Mouse (Mus musculus) limb, embryonic 10.5 days (tissue): ENCODE measurements around the gene Xndc1. TPM values are rescaled to one million over a fixed set of nuclear protein-coding genes. Genes with fewer than 3 reads are reported as not detected.

Source experiments
- DNase-seq: peaks from one replicate; pipeline ENCODE4 v3.0.0-alpha.2; 2017; ENCODE audit warnings: low spot score
- H3K27ac ChIP-seq: fragments of 300-500 bp; sonication (generic); 2 replicates; pipeline ENCODE4 v1.5.1; 2016; ENCODE audit warnings: mild to moderate bottlenecking
- H3K27me3 ChIP-seq: fragments of 300-500 bp; sonication (generic); 2 replicates; pipeline ENCODE4 v1.6.1; 2016; ENCODE audit warnings: low read depth, mild to moderate bottlenecking; ENCODE audit not compliant: poor library complexity, severe bottlenecking
- H3K36me3 ChIP-seq: fragments of 300-500 bp; sonication (generic); 2 replicates; pipeline ENCODE4 v1.6.1; 2016; ENCODE audit warnings: mild to moderate bottlenecking, moderate library complexity
- H3K4me1 ChIP-seq: fragments of 300-500 bp; sonication (generic); 2 replicates; pipeline ENCODE4 v1.6.1; 2016
- H3K4me3 ChIP-seq: fragments of 300-500 bp; sonication (generic); 2 replicates; pipeline ENCODE4 v1.5.1; 2016; ENCODE audit warnings: mild to moderate bottlenecking, moderate library complexity
- H3K9me3 ChIP-seq: fragments of 300-500 bp; sonication (generic); replicated peaks from 2 replicates; pipeline ENCODE4 v1.6.1; 2016; ENCODE audit warnings: mild to moderate bottlenecking
- WGBS: fragments of 180-500 bp; shearing (Covaris S2); methylation state at CpG from one replicate; pipeline ENCODE4 v1.1.7; 2016; 5-methylcytosine and 5-hydroxymethylcytosine counted together
- polyA plus RNA-seq: library from polyadenylated mRNA; unstranded; fragments of >200 nt; fragmentation: Nextera tagmentation; extraction: Ambion mirVana; gene quantifications from 2 replicates; pipeline ENCODE4 v1.2.1, GENCODE M21; 2016

Gene Xndc1
- polyA plus RNA-seq, 1 experiment from 2014 or later: 51.5 TPM

DNA sequence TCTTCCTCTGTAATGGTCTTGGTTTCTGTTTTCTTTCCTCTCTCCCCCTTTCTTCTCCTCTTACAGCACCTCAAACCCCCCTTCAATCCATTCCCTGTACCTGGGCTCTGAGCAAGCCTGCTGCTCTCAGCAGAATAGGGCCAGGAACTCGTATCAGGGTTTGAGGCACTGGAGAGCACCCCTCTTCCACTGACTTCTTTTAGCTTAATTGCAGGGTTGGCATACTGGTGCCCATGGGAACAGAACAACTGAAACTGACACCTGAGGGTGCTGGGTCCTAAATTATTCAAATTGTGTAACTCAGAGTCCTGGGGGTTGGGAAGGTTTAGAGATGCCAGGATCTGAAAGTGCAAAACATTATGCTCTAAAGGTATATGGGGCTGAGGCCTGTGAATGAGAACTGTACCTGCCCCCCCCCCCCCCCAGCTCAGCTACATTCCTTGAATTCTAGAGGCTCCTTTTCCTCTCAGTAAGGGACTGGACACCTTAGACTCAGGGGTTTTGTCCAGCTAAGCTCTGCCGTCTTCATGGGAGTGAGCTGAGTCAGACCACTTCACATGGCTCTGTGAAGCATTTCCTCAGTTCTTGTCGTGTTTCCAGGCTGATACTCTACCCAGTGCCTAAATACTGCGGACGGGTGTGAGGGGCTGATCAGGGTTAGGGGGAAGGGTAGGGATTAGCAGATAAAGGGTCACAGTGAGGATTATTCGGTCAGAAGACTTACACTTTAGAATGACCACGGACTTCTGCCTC is 51.4 kb downstream of the Xndc1 start, which contains the start of gene Chrna10:
Gene Chrna10 (minus strand): TSS at position 250 of the 753 bp plus-strand sequence.
- Histone ChIP-seq H3K4me1 (no peaks in the 10 kb centered on the region), H3K27ac (no peak within 1 kb of the TSS), H3K27me3 (no peaks in the 10 kb centered on the region), H3K9me3 (no peaks in the 10 kb centered on the region), H3K36me3 (peaks cover 37% of the 10 kb centered on the region), H3K4me3 (no peak within 1 kb of the TSS)
- WGBS: 55% methylated on average over 7 of the region's 7 CpGs
- DNase-seq: no peak

DNA sequence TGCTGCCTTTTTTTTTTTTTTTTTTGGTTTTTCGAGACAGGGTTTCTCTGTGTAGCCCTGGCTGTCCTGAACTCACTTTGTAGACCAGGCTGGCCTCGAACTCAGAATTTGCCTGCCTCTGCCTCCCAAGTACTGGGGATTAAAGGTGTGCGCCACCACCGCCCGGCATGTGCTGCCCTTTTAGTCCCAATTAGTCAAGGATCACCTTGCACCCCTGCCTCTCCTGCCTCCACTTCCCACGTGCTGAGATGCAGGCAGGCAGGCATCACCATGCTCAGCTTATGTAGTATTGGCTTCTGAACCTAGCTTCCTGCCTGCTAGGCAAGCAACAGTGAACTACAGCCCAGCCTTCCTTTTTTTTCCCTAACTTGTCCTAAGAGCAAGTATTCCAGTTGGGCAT is 52.1 kb downstream of the Xndc1 start:
- Histone ChIP-seq H3K9me3 (no peaks in the 10 kb centered on the region), H3K27me3 (no peaks in the 10 kb centered on the region), H3K27ac (no peak overlapping the region), H3K36me3 (peaks cover 43% of the 10 kb centered on the region), H3K4me1 (no peaks in the 10 kb centered on the region), H3K4me3 (no peak overlapping the region)
- no peak for DNase-seq
- 77% methylated on average over 6 of the region's 6 CpGs for WGBS

DNA sequence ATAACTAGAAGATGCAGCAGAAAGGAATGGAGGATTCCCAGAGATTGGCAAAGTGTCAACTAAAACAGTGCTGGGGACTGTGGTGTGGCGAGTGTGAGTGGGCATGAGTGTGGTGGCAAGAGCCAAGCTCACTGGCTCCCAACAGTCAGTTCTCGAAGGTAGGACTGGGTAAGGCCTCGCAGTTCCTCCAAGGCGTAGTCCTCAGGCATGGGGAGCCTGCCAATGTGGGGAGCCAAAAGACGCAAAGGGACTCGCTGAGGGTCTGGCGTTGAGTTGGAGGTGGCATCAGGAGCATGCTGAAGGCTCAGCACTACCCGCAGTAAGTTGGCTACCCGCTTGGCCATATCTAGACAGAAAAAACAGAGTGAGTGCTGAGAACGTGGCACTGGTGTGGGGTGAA is 55.0 kb downstream of the Xndc1 start:
- WGBS: 96% methylated on average over 10 of the region's 10 CpGs
- H3K9me3 ChIP-seq: no peaks in the 10 kb centered on the region
- no peaks in the 10 kb centered on the region for H3K27me3 ChIP-seq
- peaks cover 72% of the 10 kb centered on the region for H3K36me3 ChIP-seq
- H3K27ac ChIP-seq: no peak overlapping the region
- H3K4me3 ChIP-seq: no peak overlapping the region
- no peaks in the 10 kb centered on the region for H3K4me1 ChIP-seq
- DNase-seq: no peak

DNA sequence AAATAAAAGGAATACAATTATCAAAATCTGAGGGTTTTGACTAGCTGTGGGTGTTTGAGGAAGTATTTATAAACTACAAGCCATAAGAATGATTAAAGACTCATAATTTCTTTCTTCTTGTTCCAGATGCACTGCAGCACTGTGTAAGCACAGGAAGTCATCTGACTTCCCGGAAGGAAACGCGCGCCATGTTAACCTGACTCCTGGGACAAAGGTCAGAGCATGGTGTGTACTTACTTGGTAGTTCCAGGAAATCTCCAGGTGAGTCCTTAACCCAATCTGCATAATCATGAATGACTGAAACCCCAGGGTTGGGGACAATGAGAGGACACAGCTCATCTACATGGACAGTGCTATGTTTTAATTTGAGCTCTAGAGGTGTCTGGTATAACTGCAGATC is 67.1 kb downstream of the Xndc1 start:
- Histone ChIP-seq H3K4me3 (no peak overlapping the region), H3K4me1 (no peaks in the 10 kb centered on the region), H3K9me3 (no peaks in the 10 kb centered on the region), H3K36me3 (peaks cover 96% of the 10 kb centered on the region), H3K27ac (no peak overlapping the region), H3K27me3 (no peaks in the 10 kb centered on the region)
- no peak for DNase-seq
- WGBS: 89% methylated on average over 4 of the region's 4 CpGs

Other genes with a start within 250 kb of the Xndc1 start
- 0.11 TPM in 1 of 2 replicates, not detected in the other for gene Phox2a, start 247.2 kb upstream of the Xndc1 start, polyA plus RNA-seq
- gene Inppl1, start 227.3 kb upstream of the Xndc1 start, polyA plus RNA-seq: 41.6 and 57.8 TPM in 2 replicates
- 0.21 TPM in 1 of 2 replicates, not detected in the other for gene Folr2, start 208.3 kb upstream of the Xndc1 start, polyA plus RNA-seq
- gene Anapc15, start 201.8 kb upstream of the Xndc1 start, polyA plus RNA-seq: 115 and 120 TPM in 2 replicates
- gene Folr1, start 194.7 kb upstream of the Xndc1 start, polyA plus RNA-seq: not detected in 2 replicates
- gene Lamtor1, start 159.6 kb upstream of the Xndc1 start, polyA plus RNA-seq: 180 and 181 TPM in 2 replicates
- gene Tomt, start 159.2 kb upstream of the Xndc1 start, polyA plus RNA-seq: 0.73 and 0.94 TPM in 2 replicates
- gene Lrrc51, start 131.6 kb upstream of the Xndc1 start, polyA plus RNA-seq: 9.4 and 11.2 TPM in 2 replicates
- 108 and 130 TPM in 2 replicates for gene Numa1, start 131.4 kb upstream of the Xndc1 start, polyA plus RNA-seq
- gene Il18bp, start 46.8 kb upstream of the Xndc1 start, polyA plus RNA-seq: 2.3 and 3.4 TPM in 2 replicates
- 29.3 and 31.0 TPM in 2 replicates for gene Rnf121, start within 50 bp of the Xndc1 start, polyA plus RNA-seq
- gene Xntrpc, start 202 bp downstream of the Xndc1 start, polyA plus RNA-seq: 1.4 and 1.8 TPM in 2 replicates
- not detected in 2 replicates for gene Trpc2, start 17.6 kb downstream of the Xndc1 start, polyA plus RNA-seq
- 0.50 and 0.85 TPM in 2 replicates for gene Art1, start 36.2 kb downstream of the Xndc1 start, polyA plus RNA-seq
- gene Art5, start 44.0 kb downstream of the Xndc1 start, polyA plus RNA-seq: 4.3 and 5.8 TPM in 2 replicates
- gene Chrna10, start 51.3 kb downstream of the Xndc1 start, polyA plus RNA-seq: 0.14 TPM in 1 of 2 replicates, not detected in the other
- gene Nup98, start 144.7 kb downstream of the Xndc1 start, polyA plus RNA-seq: 45.5 and 49.7 TPM in 2 replicates
- gene Pgap2, start 144.7 kb downstream of the Xndc1 start, polyA plus RNA-seq: 59.6 and 68.5 TPM in 2 replicates
- 52.5 and 55.4 TPM in 2 replicates for gene Rhog, start 190.5 kb downstream of the Xndc1 start, polyA plus RNA-seq
- gene Stim1, start 202.3 kb downstream of the Xndc1 start, polyA plus RNA-seq: 10.7 and 14.5 TPM in 2 replicates